Mouse (Mus musculus) forebrain, postnatal 0 days (tissue): ENCODE data around the gene Olfr161. TPM values are rescaled to one million over a fixed set of nuclear protein-coding genes. Genes with fewer than 3 reads are reported as not detected.
"Not testable (repeated sequence)": the region's sequence is repeated elsewhere in the genome, so short reads cannot be mapped to it uniquely, and the experiment has no call there.

ENCODE experiments used
- ATAC-seq: fragments of 200-750 bp; cut with Nextera tagmentation; 2 replicates; pipeline ENCODE4 v1.8.0; 2017; ENCODE audit warnings: mild to moderate bottlenecking, moderate library complexity
- DNase-seq: peaks from one replicate; pipeline ENCODE4 v3.0.0-alpha.2; 2015
- H3K27ac ChIP-seq: fragments of 300-500 bp; sonication (generic); 2 replicates; pipeline ENCODE4 v1.5.1; 2014; ENCODE audit warnings: low read depth, mild to moderate bottlenecking, antibody characterized with exemption, low read length, moderate library complexity, mixed read lengths
- H3K27me3 ChIP-seq: fragments of 300-500 bp; sonication (generic); 2 replicates; pipeline ENCODE4 v1.6.1; 2014; ENCODE audit warnings: mild to moderate bottlenecking, low read length, mixed read lengths; ENCODE audit not compliant: insufficient read depth
- H3K36me3 ChIP-seq: fragments of 300-500 bp; sonication (generic); 2 replicates; pipeline ENCODE4 v1.6.1; 2014; ENCODE audit warnings: mild to moderate bottlenecking, moderate library complexity; ENCODE audit not compliant: insufficient read depth
- H3K4me1 ChIP-seq: fragments of 300-500 bp; sonication (generic); 2 replicates; pipeline ENCODE4 v1.6.1; 2014; ENCODE audit warnings: antibody characterized with exemption; ENCODE audit not compliant: insufficient read depth
- H3K4me2 ChIP-seq: fragments of 300-500 bp; sonication (generic); 2 replicates; pipeline ENCODE4 v1.6.1; 2014; ENCODE audit warnings: low read depth, mild to moderate bottlenecking, moderate library complexity
- H3K4me3 ChIP-seq: fragments of 300-500 bp; sonication (generic); 2 replicates; pipeline ENCODE4 v1.5.1; 2014; ENCODE audit warnings: low read depth, low read length, mixed read lengths
- H3K9ac ChIP-seq: fragments of 300-500 bp; sonication (generic); 2 replicates; pipeline ENCODE4 v1.6.1; 2014; ENCODE audit warnings: mild to moderate bottlenecking
- H3K9me3 ChIP-seq: fragments of 300-500 bp; sonication (generic); 2 replicates; pipeline ENCODE4 v1.6.1; 2016; ENCODE audit warnings: low read length
- CTCF ChIP-seq: sonication (generic); IDR thresholded peaks from 2 replicates; pipeline ENCODE4 v1.5.1; 2016; ENCODE audit warnings: antibody characterized with exemption, control low read depth, low read depth
- WGBS: fragments of 180-500 bp; shearing (Covaris S2); extraction: QIAGEN DNeasy Blood & Tissue Kit; methylation state at CpG from one replicate; pipeline ENCODE4 v1.1.7; 2014; 5-methylcytosine and 5-hydroxymethylcytosine counted together
- polyA plus RNA-seq: library from polyadenylated mRNA; unstranded; fragments of >200 nt; fragmentation: Nextera tagmentation; extraction: Ambion mirVana; gene quantifications from 2 replicates; pipeline ENCODE4 v1.2.1, GENCODE M21; 2015
- total RNA-seq: library from RNA; depleted of rRNA; stranded (reverse); fragments of >200 nt; gene quantifications from 2 replicates; pipeline ENCODE4 v1.2.3, GENCODE M21; 2014; rRNA removed

Olfr161 gene
- not detected in 2 replicates for total RNA-seq
- polyA plus RNA-seq = not detected in 2 replicates

- no peaks in the 10 kb centered on the region for H3K27me3 ChIP-seq
- WGBS = 77% methylated on average over 1 of the region's 1 CpGs
- no peaks in the 10 kb centered on the region for H3K4me1 ChIP-seq
- no peak within 1 kb of the TSS for H3K9ac ChIP-seq
- no peak within 1 kb of the TSS for H3K4me2 ChIP-seq
- no peak for DNase-seq
- no peak for TF ChIP-seq CTCF
- H3K4me3 ChIP-seq = no peak within 1 kb of the TSS
- no peak within 1 kb of the TSS for H3K27ac ChIP-seq
- no peaks in the 10 kb centered on the region for H3K9me3 ChIP-seq
- no peak for ATAC-seq
- H3K36me3 ChIP-seq = no peaks in the 10 kb centered on the region
These were observed at the start of gene Olfr161 for GRCm38 (mm10) chr16:3590691-3591090. Olfr161 (plus strand) TSS chr16:3591042.

GRCm38 (mm10) chr16:3563553-3563952, 27.3 kb upstream of the Olfr161 start:
- Histone ChIP-seq H3K36me3 (no peaks in the 10 kb centered on the region), H3K4me3 (no peak overlapping the region), H3K9ac (no peak overlapping the region), H3K9me3 (no peaks in the 10 kb centered on the region), H3K27ac (no peak overlapping the region), H3K4me1 (no peaks in the 10 kb centered on the region), H3K4me2 (no peak overlapping the region), H3K27me3 (no peaks in the 10 kb centered on the region)
- no peak for TF ChIP-seq CTCF
- no peak for DNase-seq
- no peak for ATAC-seq

GRCm38 (mm10) chr16:3577658-3578057, 13.2 kb upstream of the Olfr161 start:
- 54% methylated on average over 1 of the region's 1 CpGs for WGBS
- H3K27ac ChIP-seq, H3K4me1 ChIP-seq, ATAC-seq, H3K4me2 ChIP-seq, H3K9me3 ChIP-seq, H3K4me3 ChIP-seq, H3K27me3 ChIP-seq, DNase-seq, H3K36me3 ChIP-seq, H3K9ac ChIP-seq: not testable (repeated sequence)

GRCm38 (mm10) chr16:3578227-3578848, 12.5 kb upstream of the Olfr161 start:
- H3K36me3 ChIP-seq, DNase-seq, H3K4me3 ChIP-seq, H3K4me1 ChIP-seq, H3K9me3 ChIP-seq, H3K4me2 ChIP-seq, H3K27ac ChIP-seq, H3K27me3 ChIP-seq, H3K9ac ChIP-seq, ATAC-seq: not testable (repeated sequence)
- 87% methylated on average over 1 of the region's 1 CpGs for WGBS

- DNase-seq, H3K36me3 ChIP-seq, H3K27me3 ChIP-seq, H3K9me3 ChIP-seq, H3K4me1 ChIP-seq, H3K4me3 ChIP-seq, ATAC-seq, H3K9ac ChIP-seq, H3K27ac ChIP-seq: not testable (repeated sequence)
- 0 out of 2 replicates have a peak overlapping the region, but pooled peaks have one; percentile 54 for H3K4me2 ChIP-seq
- 86% methylated on average over 5 of the region's 5 CpGs for WGBS
These were observed 40.5 kb downstream of the Olfr161 start for GRCm38 (mm10) chr16:3631376-3631775.

GRCm38 (mm10) chr16:3632572-3633361, 41.9 kb downstream of the Olfr161 start:
- WGBS = 14% methylated on average over 27 of the region's 27 CpGs
- DNase-seq = peak; percentile 73
- H3K9me3 ChIP-seq, H3K27me3 ChIP-seq, H3K4me1 ChIP-seq, H3K36me3 ChIP-seq: not testable (repeated sequence)
- peak; percentile 95 for ATAC-seq
- H3K27ac ChIP-seq = peak overlapping the region; percentile 75
- peak overlapping the region; percentile 54 for H3K4me2 ChIP-seq
- peak overlapping the region; percentile 70 for H3K9ac ChIP-seq
- peak overlapping the region; percentile 40 for H3K4me3 ChIP-seq
- peak; percentile 54 for TF ChIP-seq CTCF

Other genes with a start within 250 kb of the Olfr161 start
- not detected in 2 replicates for gene Mefv, start 127.1 kb downstream of the Olfr161 start, total RNA-seq
- not detected in 2 replicates for gene Mefv, start 127.1 kb downstream of the Olfr161 start, polyA plus RNA-seq
- gene Zfp263, start 153.1 kb downstream of the Olfr161 start, total RNA-seq = 36.4 and 37.1 TPM in 2 replicates
- 25.1 and 36.4 TPM in 2 replicates for gene Zfp263, start 153.1 kb downstream of the Olfr161 start, polyA plus RNA-seq
- gene Olfr15, start 239.8 kb downstream of the Olfr161 start, total RNA-seq = not detected in 2 replicates
- gene Olfr15, start 239.8 kb downstream of the Olfr161 start, polyA plus RNA-seq = not detected in 2 replicates